Mouse (Mus musculus) kidney, adult 11 months (tissue): Measurements from ENCODE around the gene Pfkp.
A peak's percentile ranks its signal among the peaks of the same experiment; 100 is the strongest.

Source experiments
- DNase-seq: peaks from one replicate; pipeline ENCODE4 v3.0.0; 2022

The Pfkp gene

DNA sequence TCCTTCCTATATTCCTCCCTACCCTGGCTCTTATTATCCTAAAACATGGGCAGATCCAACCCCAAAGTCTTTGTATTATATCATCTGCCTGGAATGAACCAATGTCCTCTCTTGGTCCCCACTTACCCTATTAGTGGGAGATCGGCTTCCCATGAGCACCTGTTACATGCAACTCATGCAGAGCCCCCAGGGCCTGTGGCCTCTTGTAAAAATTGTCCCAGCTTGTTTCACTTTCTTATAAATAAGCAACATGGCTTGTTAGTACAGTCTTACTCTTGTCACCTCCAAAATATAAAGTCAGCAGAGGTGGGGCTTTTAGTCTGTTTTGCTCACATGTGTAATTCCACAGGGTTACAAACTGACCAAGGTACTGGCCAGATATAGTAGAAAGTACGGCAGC is 46.9 kb downstream of the Pfkp start:
- no peak for DNase-seq

DNA sequence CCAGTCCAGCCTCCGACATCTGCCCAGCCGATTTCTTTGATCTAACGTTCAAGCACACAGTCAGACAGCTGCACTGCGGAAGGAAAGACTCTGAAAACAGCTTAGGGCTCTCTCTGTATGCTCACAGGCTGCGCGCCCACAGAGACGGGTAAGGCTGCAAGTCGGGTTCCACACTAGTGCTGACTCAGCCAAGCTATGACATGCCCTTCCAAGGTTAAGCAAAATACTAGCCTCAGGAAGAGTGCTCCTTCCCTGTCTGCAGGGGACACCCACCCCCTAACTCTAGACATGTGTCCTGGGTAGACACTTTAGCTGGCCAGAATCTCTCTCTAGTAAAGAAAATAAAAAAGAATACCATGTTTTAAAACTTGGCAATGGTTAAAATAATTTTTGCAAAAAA is 48.0 kb downstream of the Pfkp start:
- DNase-seq, result no peak

DNA sequence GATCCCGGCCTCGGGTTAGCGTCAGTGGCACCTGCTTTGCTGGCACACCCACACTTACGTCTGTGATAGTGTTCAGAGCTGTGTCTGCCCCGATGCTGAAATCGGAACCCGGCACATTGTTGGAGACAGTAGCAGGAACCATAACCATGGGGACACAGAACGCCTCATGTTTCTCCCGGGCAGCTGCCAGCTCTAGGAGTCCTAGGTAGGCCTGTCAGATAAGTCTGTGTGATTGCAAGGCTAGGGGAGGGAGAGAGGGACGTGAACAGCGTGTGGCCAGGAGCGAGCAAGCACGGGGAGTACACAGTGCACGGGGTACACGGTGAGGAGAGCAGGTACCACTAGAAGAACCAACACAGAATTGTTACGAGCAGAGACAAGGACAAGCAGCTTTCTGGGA is 50.8 kb downstream of the Pfkp start:
- DNase-seq, result no peak

DNA sequence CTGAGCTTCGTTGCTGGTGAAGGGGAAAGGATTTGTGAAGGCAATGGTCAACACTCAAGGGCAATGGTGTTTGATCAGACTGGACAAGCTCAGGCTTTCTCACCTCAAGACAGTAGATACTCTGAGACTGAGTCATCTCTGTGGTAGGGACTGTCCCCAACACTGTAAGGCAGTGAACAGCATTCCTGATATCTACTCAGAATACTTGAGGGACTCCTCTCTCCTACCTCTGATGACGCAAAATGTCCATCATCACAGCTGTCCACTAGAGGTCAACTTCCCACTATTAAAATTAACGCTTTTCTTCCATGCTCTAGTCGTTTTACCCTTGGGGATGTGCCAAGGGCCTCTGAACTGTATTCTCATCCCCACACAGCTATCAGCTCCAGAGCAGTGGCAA is 53.2 kb downstream of the Pfkp start:
- DNase-seq, result no peak

DNA sequence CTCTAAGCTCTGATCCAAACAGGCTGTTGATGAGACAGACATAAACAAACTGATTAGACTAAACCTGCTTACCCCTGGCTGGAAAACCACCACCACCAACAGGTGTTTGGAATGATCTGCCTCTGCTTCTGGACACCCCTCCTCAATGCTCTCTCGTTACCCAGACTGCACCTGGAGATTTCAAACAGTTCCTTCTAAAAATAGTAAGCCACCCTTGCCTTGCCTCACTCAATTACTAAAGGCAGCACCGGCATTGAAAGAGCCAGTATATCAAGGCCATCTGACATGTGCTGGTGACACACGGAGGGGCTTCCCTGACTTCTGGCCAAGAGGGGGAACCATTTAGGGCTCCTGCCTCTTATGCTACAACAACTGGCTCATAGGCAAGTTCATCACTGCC is 57.7 kb downstream of the Pfkp start:
- DNase-seq, result no peak

DNA sequence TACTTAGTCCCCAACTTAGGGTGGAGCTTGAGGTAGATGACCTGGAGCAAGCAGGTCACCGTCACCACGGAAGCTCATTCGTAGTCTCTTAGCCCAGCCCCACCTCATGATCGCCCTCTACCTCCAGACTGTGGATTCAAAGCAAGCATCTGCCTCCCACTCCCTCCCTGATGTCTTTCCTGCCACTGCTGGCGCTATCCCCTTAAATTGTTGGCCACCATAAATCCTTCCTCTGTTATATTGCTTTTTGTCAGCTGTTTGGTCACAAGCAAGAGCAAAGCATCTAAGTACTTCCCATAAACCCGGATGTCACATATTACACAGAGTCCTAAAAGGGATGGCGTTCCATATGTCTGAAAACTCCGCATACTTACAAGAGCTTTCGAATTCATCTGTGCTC is 62.6 kb downstream of the Pfkp start:
- no peak for DNase-seq

DNA sequence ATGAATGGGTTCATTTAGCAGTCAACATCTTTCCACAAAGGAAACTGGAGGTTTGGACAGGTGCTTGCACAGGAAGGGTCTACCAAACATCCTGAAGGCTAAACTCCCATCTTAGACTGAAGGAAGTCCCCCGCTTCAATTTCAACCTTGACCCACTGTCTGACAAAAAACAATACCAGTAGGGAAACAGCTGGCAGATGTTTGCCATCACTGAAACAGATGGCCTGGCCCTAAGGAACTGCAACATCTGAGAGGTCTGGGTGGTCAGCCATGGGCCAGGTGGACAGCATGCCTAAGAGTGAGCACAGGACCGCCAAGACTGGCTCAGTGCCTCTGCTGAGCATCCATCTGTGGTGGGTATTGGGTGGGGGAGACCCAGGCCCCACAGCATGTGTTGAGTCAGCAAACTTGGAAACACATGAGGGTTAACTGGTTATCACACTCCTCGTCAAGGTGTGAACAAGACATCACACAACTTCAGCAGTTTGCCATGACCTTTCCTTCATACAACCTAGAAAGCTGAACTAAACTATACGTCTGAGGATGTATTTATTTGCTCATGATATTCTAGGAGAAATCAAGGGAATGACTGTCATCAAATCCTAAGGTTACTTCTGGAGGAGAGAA is 65.0 kb downstream of the Pfkp start:
- DNase-seq, result no peak

DNA sequence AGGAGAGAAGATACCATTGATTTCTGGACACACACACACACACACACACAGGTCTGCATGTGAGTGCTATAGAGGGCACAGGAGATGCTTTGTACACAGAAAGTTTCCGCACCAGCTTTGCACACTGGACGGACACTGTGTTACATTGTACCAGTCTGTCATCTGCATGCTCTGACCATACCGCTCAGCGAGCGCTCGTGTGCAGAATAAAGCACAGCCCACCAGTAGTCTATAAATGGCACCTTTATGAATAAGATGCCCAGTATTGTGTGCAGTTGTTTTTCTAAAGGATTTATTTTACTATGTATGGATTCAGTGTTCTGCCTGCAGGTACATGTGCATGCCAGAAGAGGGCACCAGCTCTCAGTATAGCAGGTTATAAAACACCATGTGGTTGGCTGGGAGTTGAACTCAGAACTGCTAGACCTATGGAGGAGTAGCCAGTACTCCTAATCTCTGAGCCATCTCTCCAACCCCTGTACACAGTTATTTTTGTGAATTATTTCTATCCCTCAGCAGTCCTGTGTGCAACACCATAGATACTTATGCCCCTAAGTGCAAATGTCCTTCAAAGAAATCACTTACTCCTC is 72.6 kb downstream of the Pfkp start:
- no peak for DNase-seq

DNA sequence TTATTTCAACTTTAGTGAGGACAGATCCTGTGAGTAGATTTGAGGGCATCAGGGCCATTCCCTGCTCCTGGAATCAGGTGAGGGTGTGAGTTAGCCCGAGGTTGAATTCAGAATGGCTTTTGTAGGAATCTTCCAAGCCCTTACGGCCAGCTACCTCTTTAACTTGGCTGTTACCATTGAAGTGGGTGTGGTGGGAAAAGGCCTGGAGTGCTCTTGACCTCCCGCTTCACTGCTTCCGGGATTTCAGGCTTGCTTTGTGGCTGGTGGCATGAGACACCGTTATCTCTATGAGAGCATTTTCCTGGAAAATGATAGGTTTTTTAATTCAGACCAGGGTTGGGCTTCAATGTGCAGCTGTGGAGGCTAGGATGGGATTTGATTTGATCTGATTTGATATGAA is 83.0 kb downstream of the Pfkp start:
- no peak for DNase-seq

DNA sequence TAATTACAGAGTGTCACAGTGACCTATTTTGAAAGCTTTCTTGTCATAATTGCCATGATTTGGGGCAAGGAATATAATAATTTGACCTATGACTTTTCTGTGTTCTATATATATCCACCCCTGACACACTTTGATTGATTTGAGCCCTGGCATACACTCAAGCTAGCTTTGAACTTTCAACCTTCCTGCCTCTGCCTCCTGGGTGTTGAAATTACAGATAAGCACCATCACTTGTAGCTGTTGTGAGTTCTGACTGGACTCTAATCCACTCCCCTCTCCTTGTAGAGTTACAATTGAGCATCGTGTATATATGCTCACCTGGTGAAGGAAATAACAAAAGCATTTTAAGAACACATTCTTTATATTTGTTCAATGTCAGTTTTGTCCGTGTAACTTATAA is 86.2 kb downstream of the Pfkp start:
- DNase-seq, result no peak

DNA sequence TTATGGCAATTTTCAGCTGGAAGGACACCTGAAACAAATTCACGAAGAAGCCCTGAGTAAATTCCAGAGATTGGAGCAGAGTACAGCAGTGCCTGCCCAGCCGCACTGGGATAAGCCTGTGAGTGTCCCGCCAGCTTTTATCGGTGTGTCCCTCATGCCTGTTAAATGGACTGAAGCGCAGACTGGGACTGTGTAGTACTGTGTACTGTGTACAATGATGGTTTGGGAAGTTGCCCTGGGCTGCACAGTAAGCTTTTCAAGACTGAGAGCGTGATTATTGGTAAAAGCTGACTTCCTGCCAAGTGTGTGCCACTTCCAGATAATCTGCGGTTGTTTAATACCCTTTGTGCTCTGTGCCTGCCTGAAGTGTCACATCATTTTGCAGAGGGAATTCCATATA is 90.8 kb downstream of the Pfkp start:
- DNase-seq, result no peak

DNA sequence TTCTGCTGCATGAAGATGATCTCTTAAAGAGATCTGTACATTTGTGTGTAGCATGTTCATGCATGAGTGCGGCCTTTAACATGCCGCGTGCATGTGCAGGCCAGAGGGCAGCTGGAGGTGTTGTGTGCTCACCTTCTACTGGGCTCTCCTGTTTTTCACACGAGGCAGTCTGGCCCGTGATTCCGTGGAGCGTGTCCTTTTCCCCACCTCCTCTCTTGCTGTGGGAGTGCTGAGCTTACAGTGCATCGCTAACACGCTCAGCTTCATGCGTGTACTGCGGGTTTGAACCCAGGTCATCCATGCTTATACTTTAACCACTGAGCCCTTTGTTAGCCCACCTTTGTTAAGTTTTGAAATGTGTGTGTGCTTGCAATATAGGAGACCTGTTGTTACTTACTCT is 92.9 kb downstream of the Pfkp start:
- no peak for DNase-seq

DNA sequence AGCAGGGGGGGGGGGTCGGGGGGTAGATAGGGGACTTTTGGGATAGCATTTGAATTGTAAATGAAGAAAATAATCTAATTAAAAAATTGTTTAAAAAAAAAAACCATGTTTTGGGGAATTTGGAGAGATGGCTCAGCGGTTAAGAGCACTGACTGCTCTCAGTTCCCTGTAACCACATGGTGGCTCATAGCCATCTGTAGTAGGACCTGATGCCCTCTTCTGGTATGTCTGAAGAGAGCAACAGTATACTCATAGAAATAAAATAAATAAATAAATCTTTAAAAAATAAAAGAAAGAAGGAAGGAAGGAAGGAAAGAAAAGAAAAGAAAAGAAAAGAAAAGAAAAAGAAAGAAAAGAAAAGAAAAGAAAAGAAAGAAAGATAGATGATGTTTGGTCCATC is 94.9 kb downstream of the Pfkp start:
- DNase-seq, result no peak

DNA sequence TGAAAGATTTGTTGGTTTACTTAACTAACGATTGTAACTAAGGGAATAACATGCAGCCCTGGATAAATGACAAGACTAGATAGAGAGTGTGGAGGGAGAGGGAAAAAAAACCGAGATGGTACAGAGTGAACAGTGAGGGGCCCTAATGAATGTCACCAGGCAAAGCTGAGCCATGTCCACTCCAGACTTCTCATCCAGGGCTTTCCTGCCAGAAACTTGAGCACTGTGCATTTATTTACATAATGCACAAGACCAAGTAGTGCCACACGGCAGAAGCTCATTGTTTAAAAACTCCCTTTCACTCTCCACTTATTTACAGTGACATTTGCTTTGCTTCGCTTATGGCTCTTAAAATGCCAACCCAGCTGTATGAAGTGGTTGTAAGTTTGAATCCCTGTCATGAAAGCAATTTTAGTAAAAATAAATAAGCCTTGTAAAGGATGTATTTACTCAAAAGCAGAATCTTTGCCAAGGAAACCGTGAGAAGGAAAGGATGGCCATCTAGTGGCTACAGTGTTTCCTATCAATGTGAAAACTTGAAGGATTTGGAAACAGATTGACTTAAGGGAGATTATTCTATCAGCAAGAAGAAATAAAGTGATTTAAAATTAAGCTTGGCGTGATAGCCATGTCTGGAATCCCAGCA is 113.2 kb downstream of the Pfkp start:
- no peak for DNase-seq

DNA sequence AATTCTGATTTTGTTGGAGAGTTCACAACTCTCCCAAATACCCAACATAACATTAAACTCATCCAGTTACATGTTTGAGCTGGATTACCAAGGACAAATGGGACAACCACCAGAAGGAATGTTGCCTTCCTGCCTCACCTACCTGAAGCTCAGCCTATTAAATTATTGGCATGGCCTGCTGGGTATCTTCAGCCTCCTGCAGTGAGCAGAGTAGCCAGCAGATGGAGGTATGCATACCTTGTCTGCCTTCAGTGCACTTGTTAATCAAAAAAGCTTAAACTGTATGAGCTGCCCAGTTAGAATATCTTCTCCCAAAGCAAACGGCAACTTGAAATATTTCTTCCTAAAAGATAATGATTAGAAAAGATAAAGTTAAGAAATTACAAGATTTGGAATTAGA is 115.9 kb downstream of the Pfkp start:
- DNase-seq, result peak; percentile 38
